Mouse (Mus musculus): Measurements from ENCODE around the gene Efcab1. TPM values are rescaled to one million over a fixed set of nuclear protein-coding genes. Genes with fewer than 3 reads are reported as not detected.
"Not testable (repeated sequence)": the region's sequence is repeated elsewhere in the genome, so short reads cannot be mapped to it uniquely, and the experiment has no call there.

Gene Efcab1
- 3.8 and 4.4 TPM in 2 replicates for polyA plus RNA-seq (2012; rRNA removed)

DNA sequence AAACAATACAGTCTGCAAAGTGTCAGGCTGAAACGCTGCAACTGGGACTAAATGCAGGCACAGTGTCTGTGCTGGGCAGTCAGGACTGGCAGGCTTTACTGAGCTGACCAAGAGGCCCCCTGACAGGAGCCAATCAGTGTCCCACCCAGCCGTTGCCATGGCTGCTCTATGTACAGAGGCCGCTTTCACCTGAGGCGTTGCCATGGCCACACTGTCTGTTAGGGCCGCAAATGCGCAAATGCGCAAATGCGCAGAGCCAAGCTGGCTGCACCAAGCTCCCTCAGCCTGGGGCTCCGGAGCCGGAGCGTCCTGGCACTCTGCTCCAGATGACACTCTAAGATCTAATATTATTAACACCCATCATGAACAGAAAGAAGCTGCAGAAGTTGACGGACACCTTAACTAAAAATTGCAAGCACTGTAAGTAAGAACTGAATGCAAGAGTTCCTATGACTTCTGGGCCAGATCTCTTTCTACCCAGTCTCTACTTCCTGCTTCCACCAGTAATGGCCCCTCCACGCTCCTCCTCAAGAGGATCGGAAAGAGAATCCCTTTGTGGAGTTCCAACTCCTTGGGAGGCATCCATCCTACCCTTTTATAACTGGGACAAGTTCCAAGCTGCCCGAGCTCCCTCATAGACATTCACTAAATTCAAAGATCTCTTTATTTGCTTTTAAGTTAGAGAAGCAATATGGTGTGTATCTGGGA, at the start of gene Efcab1:
Gene Efcab1 (plus strand): TSS at position 214 of the 708 bp plus-strand sequence.
- peak; percentile 8 to 42 for DNase-seq (ENCODE audit: extremely low spot score in 1 of 2, low spot score in 1 of 2)

GRCm38 (mm10) chr16:14859443-14859842, 47.0 kb upstream of the Efcab1 start:
- peak in 1 of 2 experiments; percentile 1 for DNase-seq (ENCODE audit: extremely low spot score in 1 of 2, low spot score in 1 of 2)

- no peak for DNase-seq (ENCODE audit: extremely low spot score in 1 of 2, low spot score in 1 of 2)
These were observed 21.5 kb upstream of the Efcab1 start for GRCm38 (mm10) chr16:14884916-14885315.

DNA sequence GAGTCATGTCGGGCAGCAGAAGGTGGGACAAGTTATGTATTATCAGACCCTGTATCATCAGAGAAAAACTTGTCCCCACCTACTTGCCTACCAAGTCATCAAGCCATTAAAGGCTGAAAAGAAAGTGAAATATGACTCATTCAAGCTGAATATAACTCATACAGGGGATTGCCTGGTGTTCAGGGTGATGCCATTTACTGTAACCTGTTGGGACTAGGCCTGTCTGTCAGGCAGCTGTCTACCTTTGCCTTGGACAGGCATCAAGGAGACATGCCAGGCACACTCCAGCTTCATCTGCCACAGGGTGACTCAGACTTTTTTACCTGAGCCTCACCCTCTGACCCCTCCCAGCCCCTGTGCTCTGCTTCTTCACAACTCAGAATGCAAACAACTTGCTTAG, 21.0 kb upstream of the Efcab1 start:
- DNase-seq (ENCODE audit: extremely low spot score in 1 of 2, low spot score in 1 of 2): no peak

DNA sequence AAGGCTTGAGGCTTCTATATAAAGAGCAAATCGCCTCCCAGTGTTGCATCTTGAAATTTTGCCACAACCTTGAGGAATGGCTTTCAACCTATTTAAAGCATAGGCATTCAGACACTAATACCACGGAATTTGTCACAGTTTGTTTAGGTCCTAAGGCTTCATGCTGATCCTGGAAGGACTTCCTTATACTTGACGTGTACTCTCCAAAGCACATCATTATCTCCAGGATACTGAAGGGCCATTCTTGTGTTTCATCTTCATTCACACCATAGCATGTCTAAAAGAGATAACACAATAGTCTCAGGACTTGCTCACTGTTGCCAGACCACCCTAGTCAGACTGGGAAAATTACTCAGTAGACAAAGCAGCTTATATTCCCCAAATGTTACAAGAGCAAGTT, 13.9 kb upstream of the Efcab1 start:
- DNase-seq (ENCODE audit: extremely low spot score in 1 of 2, low spot score in 1 of 2): no peak

DNA sequence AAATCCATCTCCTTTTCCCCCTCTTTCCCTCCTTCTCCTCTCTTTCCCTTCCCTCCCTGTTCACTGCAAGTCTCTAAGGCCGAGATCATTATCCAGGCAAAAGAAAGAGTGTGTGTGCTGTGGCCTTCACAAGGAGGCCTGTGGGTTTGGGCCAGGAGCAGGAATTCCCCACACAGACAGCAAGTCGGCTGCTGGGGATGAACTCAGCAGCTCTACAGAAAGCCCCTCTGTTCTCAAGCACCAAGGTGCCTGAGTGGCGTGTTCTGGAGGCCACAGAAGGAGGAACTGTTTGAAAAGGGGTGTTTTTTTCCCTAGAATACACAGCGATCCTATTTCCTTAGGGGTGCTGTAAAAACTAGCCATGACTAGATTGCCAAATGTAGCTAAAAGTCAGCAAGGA, 12.5 kb upstream of the Efcab1 start:
- no peak for DNase-seq (ENCODE audit: extremely low spot score in 1 of 2, low spot score in 1 of 2)

DNA sequence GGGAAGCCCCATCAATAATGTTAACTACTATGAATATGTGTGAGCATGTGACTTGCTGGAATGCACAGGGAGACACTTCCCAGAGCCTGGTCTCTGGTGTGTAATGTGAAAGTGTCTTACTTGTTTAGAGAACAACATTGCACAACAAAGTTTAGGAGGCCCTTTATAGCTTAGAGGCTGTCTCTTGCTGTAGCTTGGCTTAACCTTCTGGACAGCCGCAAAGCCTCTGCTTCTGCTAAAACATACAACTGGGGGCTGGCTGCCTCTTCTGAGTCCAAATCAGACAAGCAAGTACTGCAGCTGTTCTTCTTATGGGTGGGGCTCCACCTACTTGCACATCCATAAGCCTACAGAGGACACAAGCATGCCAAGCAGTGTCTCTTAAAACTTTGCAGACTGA, 11.7 kb upstream of the Efcab1 start:
- DNase-seq (ENCODE audit: extremely low spot score in 1 of 2, low spot score in 1 of 2): no peak

GRCm38 (mm10) chr16:14895543-14895942, 10.9 kb upstream of the Efcab1 start:
- no peak for DNase-seq (ENCODE audit: extremely low spot score in 1 of 2, low spot score in 1 of 2)

DNA sequence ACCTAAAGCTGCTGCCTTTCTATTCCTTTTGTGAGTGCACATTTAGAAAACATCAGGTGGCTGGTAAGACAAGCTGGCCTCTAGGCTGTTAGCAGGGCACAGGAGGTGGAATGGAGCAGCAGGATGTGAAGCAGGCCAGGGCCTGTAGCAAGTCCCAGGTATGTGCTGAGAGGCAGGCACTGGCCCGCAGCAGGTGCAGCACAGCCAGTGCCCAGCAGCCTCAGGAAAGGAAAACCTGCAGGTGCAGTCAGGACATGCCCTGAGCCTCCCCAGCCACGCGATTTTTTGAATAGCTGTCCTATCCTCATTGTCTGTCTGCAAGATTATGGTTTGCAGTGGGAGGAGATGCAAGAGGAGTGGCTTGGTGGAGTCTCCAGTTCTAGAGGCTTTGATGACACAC, 24.3 kb downstream of the Efcab1 start:
- not testable (repeated sequence) for DNase-seq (ENCODE audit: extremely low spot score in 1 of 2, low spot score in 1 of 2)

- DNase-seq (ENCODE audit: extremely low spot score in 1 of 2, low spot score in 1 of 2): not testable (repeated sequence)
These were observed 30.2 kb downstream of the Efcab1 start for GRCm38 (mm10) chr16:14936478-14937166.

DNA sequence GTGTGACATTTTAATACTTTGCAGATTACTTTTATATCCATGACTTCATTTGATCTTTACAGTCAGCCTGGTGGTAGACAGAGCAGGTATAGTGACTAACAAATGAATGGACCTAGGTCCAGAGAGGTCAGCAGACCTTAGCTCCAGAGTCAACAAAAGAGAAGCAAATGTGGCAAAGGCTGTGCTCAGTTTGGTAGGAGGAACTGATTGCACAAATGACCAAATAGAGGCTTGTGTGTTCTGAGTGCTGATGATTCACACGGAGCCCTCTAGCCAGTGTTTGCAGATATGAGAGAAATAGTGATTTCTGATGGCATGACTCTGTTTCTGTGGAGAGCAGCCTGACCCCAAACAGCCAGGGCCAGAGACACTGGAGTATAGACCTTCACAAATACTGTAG, 33.1 kb downstream of the Efcab1 start:
- no peak for DNase-seq (ENCODE audit: extremely low spot score in 1 of 2, low spot score in 1 of 2)

- no peak for DNase-seq (ENCODE audit: extremely low spot score in 1 of 2, low spot score in 1 of 2)
These were observed 33.7 kb downstream of the Efcab1 start for GRCm38 (mm10) chr16:14939994-14940715.

- peak in 1 of 2 experiments; percentile 22 for DNase-seq (ENCODE audit: extremely low spot score in 1 of 2, low spot score in 1 of 2)
These were observed 34.5 kb downstream of the Efcab1 start for GRCm38 (mm10) chr16:14940898-14941297.

DNA sequence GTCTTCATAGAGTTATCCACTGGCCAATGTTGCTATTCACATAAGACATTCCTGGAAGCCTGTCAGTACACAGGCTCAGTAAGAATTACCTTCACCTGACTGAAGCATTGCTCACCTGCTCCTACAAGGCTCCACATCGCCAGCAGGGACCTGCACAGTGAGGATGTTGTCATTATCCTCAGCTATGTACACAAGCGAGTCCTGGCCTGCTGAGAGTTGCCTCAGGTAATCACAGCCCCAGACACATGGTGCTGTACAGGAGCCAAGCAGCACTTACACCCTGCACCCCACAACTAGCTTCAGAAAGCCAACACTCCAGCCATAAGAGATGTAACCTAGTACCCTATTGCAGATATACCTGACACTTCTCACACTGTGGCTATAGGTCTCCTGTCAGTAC, 37.1 kb downstream of the Efcab1 start:
- no peak for DNase-seq (ENCODE audit: extremely low spot score in 1 of 2, low spot score in 1 of 2)

DNA sequence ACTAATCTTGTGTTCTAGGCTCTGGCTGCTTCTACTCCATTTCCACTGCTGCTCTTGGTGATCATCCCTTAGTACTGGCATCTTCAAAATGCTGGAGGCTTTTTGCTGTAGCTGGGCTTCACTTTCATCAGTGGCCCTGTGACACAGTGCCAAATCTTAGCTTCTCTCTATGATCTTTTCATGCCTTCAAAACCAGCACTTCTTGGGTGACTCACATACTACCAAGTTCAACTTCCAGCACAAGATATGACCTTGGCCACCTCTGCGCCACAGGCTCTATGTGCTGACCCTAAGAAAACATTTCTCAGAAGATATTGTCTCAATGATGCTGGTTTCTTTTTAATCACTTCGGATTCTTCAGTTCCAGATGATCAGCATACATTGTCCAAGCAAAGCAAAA, 41.2 kb downstream of the Efcab1 start:
- not testable (repeated sequence) for DNase-seq (ENCODE audit: extremely low spot score in 1 of 2, low spot score in 1 of 2)

GRCm38 (mm10) chr16:14951894-14952293, 45.5 kb downstream of the Efcab1 start:
- no peak for DNase-seq (ENCODE audit: extremely low spot score in 1 of 2, low spot score in 1 of 2)

- DNase-seq (ENCODE audit: extremely low spot score in 1 of 2, low spot score in 1 of 2): no peak
These were observed 53.3 kb downstream of the Efcab1 start for GRCm38 (mm10) chr16:14959743-14960142.

DNA sequence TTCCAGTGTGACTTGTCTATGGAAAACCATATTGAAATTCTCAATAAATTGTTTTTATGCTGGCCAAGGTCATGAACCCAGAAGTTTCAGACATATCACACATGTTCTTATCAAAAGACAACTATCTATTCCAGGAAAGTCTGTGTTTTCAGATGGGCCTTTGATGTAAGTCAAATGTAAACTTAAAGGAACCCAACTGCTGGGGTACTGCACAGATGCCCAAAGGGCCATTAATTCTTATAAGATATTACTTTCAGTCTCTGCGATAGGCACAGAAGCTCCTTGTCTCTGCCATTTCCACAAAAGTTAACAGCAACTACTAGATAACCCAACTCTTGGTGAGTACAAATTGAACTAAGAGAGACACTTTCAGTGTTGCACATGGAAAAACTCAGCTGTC, 67.3 kb downstream of the Efcab1 start:
- no peak for DNase-seq (ENCODE audit: extremely low spot score in 1 of 2, low spot score in 1 of 2)

DNA sequence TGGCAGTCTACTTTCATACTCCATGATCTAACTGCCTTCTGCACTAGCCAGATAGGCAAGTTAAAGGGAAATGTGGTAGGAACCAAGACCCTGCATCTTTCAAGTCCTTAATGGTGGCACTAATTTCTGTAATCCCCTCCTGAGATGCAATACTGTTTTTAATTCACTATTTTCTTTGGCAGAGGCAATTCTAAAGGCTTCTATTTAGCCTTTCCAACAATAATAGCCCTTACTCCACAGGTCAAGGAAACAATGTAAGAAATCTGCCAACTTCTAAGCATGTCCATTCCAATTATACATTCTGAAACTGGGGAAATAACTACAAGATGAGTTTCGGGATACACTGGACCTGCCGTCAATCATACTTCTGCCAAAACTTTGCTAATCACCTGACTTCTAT, 72.8 kb downstream of the Efcab1 start:
- DNase-seq (ENCODE audit: extremely low spot score in 1 of 2, low spot score in 1 of 2): no peak

DNA sequence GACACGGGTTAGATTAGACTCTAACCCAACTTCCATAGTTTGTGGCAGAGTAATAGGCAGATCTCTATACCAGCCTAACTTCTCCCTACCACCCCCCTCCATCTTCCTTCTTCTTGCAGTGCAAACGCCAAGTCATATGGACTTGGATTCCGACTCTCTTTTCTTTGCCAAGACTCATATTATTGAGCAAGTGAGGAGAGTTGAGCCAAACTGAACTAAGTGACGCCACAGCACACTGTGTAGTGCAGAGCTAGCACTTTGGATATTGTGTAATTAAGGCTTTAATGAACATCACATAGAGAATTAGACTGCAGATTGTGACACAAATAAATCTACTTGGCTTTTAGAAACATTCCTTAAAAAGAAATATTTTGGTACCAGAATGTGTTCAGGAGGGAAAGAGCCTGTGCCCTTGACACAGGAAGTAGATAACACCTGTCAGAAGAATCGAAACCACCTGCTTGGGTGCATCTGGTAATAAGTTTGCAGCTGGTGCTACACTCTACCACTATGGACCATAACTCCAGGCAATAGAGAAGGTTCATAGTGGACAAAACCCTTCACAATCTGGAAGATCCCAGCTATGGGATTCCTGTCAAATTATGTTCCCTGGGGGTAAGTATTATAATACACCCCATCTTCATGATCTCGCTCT, 83.3 kb downstream of the Efcab1 start:
- DNase-seq (ENCODE audit: extremely low spot score in 1 of 2, low spot score in 1 of 2): no peak

DNA sequence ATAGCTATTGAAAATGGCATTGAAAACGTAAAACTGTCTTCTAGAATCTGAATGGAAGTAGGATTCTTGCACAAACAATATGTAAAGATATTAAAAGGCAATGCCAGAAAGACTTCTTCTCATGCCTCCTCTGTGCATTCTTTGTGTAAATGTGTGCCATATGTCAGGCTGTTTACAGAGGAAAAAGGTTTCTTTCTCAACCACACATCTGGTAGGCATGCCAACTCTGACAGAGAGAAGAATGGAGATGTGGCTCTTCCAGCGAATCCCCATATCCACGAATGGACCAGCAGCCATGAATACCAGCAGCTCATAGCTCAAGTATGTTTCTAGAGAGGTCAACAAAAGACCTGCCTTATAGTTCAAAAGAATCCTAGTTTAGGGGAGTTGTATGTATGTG, 84.6 kb downstream of the Efcab1 start:
- no peak for DNase-seq (ENCODE audit: extremely low spot score in 1 of 2, low spot score in 1 of 2)
